Comparison of ENCODE assay signal across 7 mouse cellular contexts in genomic region chr2:135926660-135927343, GRCm38 (mm10).
A peak's percentile ranks its signal among the peaks of the same experiment; 100 is the strongest.
DNase-seq lines count a peak whose midpoint lies in the region; ATAC-seq lines count a peak whose summit lies in the region.

No protein-coding gene starts in this region.

- H3K4me1 ChIP-seq in intestine, embryonic 14.5 days (replicated peaks; ENCODE audit: control insufficient read depth, insufficient read depth, low read length), result 0 out of 2 replicates have a peak, but pooled peaks cover 2% of the 10 kb centered on the region

- H3K36me3 ChIP-seq in intestine, embryonic 14.5 days (ENCODE audit: control insufficient read depth, insufficient read depth, low read length), result no peaks in the 10 kb centered on the region

- H3K9me3 ChIP-seq in intestine, embryonic 14.5 days (ENCODE audit: control insufficient read depth, low read length), result no peaks in the 10 kb centered on the region

- peak; percentile 23 for DNase-seq in thymus, postnatal 4 days
- no peak for DNase-seq in thymus, postnatal 36 days
- peak; percentile 56 to 71 for DNase-seq in adrenal gland, postnatal 36 days
- peak; percentile 16 for DNase-seq in fat pad, adult 2 months (ENCODE audit: extremely low read depth, low read depth, low spot score)
- peak; percentile 69 for DNase-seq in intestine, embryonic 14.5 days (ENCODE audit: low spot score)
- peak; percentile 52 to 68 for DNase-seq in left cerebral cortex, postnatal 14 days (ENCODE audit: low spot score in 2 of 2)
- DNase-seq in ovary, postnatal 14 days (ENCODE audit: low spot score), result peak; percentile 51

- 80% methylated on average over 8 of the region's 8 CpGs for WGBS in intestine, embryonic 14.5 days

- no peak overlapping the region for H3K9ac ChIP-seq in intestine, embryonic 14.5 days (ENCODE audit: low read length)

- H3K4me2 ChIP-seq in intestine, embryonic 14.5 days (ENCODE audit: low read length), result no peak overlapping the region

- no peak overlapping the region for H3K4me3 ChIP-seq in intestine, embryonic 14.5 days (ENCODE audit: low read depth, low read length)

- no peak overlapping the region for H3K27ac ChIP-seq in intestine, embryonic 14.5 days (ENCODE audit: low read depth)

- no peak; the same call in 1 of the 2 replicates for ATAC-seq in intestine, embryonic 14.5 days (replicated peaks; ENCODE audit: low FRiP score, low TSS enrichment, low read depth)

- intact Hi-C loops in left cerebral cortex, postnatal 14 days (cut with DNase I), result loop anchor here (5.0 to 10.0 kb wide), 3 partner anchors 182 to 565 kb away; no protein-coding TSS in a partner anchor

- no peaks in the 10 kb centered on the region for H3K27me3 ChIP-seq in intestine, embryonic 14.5 days (replicated peaks; ENCODE audit: control insufficient read depth, insufficient read depth, low read length)

Comparison
In these comparisons a context has a peak if more than half of its experiments do, and no peak if none do; other contexts are left out.
1. DNase-seq: peak in thymus, postnatal 4 days (single experiment), adrenal gland, postnatal 36 days (2 of 2), fat pad, adult 2 months (single experiment), intestine, embryonic 14.5 days (single experiment), left cerebral cortex, postnatal 14 days (2 of 2) and ovary, postnatal 14 days (single experiment); none in thymus, postnatal 36 days (0 of 2).